Mouse (Mus musculus) natural killer cell, adult 2 months (primary cell): Measurements from ENCODE around the gene Trmt10a.
A peak's percentile ranks its signal among the peaks of the same experiment; 100 is the strongest.

Experiments
- DNase-seq, 2 experiments: peaks; one replicate each; pipeline ENCODE4 v3.0.0; 2022; ENCODE audit warnings: low spot score in 2 of 2

Trmt10a gene

GRCm38 (mm10) chr3:138197556-138197955 is 54.3 kb downstream of the Trmt10a start:
- DNase-seq, result no peak

- DNase-seq, result peak; percentile 54 to 69
These were observed 54.9 kb downstream of the Trmt10a start for GRCm38 (mm10) chr3:138197973-138198721.

- DNase-seq, result no peak
These were observed 55.4 kb downstream of the Trmt10a start for GRCm38 (mm10) chr3:138198722-138199068.

GRCm38 (mm10) chr3:138208821-138209220 is 65.6 kb downstream of the Trmt10a start:
- DNase-seq, result no peak
